Mouse (Mus musculus) neural tube, embryonic 10.5 days (tissue): ENCODE data around the gene D1Pas1.
A peak's percentile ranks its signal among the peaks of the same experiment; 100 is the strongest.

ENCODE experiments used
- DNase-seq: peaks from one replicate; pipeline ENCODE4 v3.0.0-alpha.2; 2017; ENCODE audit warnings: low spot score; ENCODE audit errors: extremely low spot score

D1Pas1 gene

GRCm38 (mm10) chr1:186967201-186967812, at the start of gene D1Pas1:
TSS of gene D1Pas1 (plus strand) at chr1:186967416.
- DNase-seq, result no peak

- peak; percentile 33 for DNase-seq
Measured at GRCm38 (mm10) chr1:186922489-186923370, 44.5 kb upstream of the D1Pas1 start.

- DNase-seq, result no peak
Measured at GRCm38 (mm10) chr1:186924027-186924426, 43.2 kb upstream of the D1Pas1 start.

DNA sequence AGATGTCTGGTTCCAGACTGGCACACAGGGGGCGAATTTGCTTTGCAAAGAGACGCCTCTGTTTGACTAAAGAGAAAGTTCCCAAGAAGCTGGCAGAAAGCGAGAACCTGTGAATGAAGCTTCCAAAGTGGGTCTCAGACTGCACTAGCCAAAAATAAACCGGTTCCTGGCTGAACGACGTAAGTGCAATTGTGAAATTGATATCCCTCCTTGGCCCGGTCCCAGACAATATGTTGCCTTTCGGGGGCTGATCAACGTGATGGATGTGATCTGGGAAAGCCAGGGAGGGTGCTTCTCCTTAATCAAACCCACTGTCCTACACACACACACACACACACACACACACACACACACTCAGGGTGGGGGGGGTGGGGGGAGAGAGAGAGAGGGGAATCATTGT, 41.8 kb upstream of the D1Pas1 start:
- DNase-seq, result no peak

GRCm38 (mm10) chr1:186926316-186926949, 40.8 kb upstream of the D1Pas1 start:
- DNase-seq, result no peak

DNA sequence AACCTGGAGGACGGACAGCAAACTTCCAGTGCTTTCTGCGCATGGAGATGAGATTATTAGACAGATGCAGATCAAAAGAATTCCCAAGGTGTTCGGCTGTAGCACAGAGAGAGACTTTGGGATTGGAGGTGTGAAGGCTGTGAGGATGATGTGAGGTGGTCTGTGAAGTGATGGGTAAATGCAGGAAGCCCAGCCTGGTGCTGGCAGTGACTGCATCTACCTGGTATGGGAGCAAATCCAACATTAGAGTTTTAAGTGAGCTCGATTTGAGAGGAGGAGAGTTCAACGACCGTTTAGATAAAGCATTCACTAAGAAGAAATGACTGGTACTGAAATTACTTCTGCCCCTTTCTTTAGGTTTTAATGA, 40.3 kb upstream of the D1Pas1 start:
- DNase-seq, result no peak

DNA sequence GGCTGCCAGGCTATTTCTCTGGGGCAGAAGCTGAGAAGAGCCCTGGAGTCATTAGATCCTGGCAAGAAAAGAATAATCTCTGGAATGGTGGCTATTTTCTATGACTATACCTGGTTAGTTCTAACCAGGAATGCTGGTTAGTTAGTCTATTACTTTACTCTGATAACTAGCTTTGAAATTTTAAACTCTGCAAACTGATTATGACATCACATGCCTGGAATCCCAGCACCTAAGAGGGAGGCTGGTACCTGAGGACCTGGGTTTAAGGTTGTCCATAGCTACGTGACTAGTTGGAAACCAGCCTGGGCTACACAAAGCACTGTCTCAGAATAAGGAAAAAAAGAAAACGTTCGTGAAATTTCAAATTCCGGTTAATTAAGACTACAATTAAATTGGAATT, 39.7 kb upstream of the D1Pas1 start:
- no peak for DNase-seq

GRCm38 (mm10) chr1:186930160-186930887, 36.9 kb upstream of the D1Pas1 start:
- DNase-seq, result no peak

DNA sequence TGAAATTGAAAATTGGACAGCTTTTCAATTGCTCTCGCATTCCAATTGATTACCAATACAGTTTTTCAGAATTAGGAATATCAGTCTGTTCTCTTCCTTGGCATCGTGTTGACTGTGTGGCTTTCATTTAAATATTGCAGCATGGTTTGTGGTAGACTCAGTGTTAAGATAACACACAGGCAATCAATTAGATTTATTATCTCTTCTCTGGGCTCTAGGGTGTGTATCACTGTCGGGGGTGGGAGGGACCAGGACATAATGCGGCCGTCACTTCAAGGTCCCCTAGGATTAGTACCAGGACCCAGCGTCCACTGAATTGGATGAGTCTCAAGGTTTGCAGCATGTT, 36.4 kb upstream of the D1Pas1 start:
- DNase-seq, result no peak

- no peak for DNase-seq
Measured at GRCm38 (mm10) chr1:186934205-186934604, 33.0 kb upstream of the D1Pas1 start.

GRCm38 (mm10) chr1:186952381-186952780, 14.8 kb upstream of the D1Pas1 start:
- no peak for DNase-seq

DNA sequence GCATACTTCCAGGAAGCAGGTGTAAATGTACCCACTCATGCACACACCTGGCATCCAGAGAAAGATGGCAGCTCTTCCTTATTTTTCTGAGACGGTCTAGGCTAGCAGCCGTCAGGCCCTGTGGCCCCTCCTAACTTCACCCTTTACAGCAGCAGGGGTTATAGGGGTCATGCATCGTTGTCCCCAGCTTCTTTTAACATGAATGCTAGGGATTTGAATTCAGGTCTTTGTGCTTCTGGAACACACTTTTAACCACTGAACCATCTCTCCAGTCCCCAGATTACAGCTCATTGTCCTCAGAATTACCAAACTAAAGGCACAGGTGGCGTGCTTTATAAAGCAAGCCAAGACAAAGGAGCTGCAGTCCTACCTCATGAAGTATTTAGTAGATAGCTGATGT, 12.6 kb upstream of the D1Pas1 start:
- DNase-seq, result no peak

DNA sequence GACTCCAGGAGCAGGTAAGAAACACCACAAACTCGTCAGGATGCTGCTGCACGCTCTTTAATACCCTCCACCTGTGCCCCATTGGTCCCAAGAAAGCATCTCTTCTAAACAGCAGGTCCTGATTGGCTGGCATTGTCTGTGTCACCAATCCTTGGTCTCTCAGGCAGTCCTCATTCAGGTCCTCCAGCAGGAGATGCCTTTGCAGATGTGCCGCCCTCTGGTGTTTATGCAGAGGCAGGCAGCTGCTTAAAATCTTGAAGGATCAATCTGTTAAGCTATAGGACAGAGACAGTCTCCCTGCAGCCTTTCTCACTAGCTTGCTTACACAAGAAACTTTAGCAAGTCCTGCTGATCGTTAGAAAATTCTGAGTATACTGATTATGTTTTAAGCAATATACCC, 7.8 kb upstream of the D1Pas1 start:
- DNase-seq, result no peak

DNA sequence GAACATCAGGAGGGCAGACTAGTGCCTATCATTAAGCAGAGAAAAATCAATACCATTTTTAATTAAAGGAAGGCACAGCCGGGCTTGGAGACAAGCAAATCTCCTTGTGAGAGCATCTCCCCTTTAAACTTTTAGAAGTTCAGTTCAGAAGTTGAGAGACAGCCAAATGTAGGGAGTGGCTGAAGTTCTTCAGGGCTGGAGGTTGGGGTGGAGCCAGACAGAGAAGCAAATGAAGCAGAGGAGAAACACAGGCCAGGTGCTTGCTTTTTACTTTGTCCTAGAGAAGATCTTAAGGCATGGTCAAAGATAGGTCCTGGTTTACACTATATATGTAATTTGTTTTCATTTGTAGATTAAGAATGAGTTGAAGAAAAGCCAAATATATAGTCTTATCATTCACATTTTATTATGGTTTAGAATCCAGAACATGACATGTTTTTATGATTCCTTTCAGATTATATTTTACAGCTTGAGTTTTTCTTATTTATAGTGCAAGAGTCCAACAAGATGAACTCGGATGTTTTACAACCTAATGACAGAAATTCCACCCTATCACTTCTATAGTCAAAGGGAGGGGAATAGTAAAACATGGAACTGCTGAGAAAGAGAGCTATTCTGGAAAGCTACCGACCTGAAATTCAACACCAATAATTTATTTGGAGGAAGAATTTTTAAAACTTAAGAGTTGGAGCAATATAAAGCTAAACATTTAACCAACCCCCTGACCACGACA, 2.9 kb upstream of the D1Pas1 start:
- no peak for DNase-seq

DNA sequence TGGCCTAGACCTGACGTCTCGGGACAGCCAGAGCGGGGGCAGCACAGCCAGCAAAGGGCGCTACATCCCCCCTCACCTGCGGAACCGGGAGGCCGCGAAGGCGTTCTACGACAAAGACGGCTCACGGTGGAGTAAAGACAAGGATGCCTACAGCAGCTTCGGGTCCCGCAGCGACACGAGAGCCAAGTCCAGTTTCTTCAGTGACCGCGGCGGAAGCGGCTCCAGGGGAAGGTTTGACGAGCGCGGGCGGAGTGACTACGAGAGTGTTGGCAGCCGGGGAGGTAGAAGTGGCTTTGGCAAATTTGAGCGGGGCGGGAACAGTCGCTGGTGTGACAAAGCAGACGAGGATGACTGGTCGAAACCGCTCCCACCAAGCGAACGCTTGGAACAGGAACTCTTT, 710 bp downstream of the D1Pas1 start:
- DNase-seq, result no peak

GRCm38 (mm10) chr1:186976937-186977540, 9.8 kb downstream of the D1Pas1 start:
- no peak for DNase-seq

GRCm38 (mm10) chr1:186977801-186978200, 10.6 kb downstream of the D1Pas1 start:
- DNase-seq, result no peak

GRCm38 (mm10) chr1:186979465-186979864, 12.2 kb downstream of the D1Pas1 start:
- DNase-seq, result no peak

DNA sequence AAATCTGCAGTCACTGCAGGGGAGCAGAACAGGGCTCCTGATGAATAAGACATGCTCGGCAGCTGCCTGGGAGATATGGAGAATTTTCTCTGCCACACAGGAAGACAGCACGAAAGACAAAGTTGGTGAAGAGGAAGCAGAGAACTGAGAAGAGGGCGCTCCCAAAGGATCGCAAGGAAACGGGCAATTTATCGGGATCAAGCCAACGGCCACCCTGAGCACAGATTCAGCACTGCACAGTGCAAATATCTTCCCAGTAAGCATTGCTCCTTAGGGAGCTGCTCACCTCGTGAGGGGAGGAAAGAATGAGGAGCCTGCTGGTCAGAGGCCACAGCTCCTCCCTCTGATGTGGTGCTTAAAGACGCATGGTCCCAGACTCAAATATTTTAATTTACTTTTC, 13.3 kb downstream of the D1Pas1 start:
- no peak for DNase-seq

- DNase-seq, result no peak
Measured at GRCm38 (mm10) chr1:186985131-186985530, 17.9 kb downstream of the D1Pas1 start.

- DNase-seq, result no peak
Measured at GRCm38 (mm10) chr1:186986086-186986485, 18.9 kb downstream of the D1Pas1 start.
